8 mouse cellular contexts compared by ENCODE assay signal in genomic region chr4:132938181-132938941, GRCm38 (mm10). TPM values are rescaled to one million over a fixed set of nuclear protein-coding genes. Genes with fewer than 3 reads are reported as not detected.
DNase-seq lines count a peak whose midpoint lies in the region; ATAC-seq and TF ChIP-seq lines count a peak whose summit lies in the region.

No protein-coding gene starts in this region.

- H3K27me3 ChIP-seq in heart, embryonic 10.5 days (ENCODE audit: insufficient read depth, poor library complexity, severe bottlenecking) = peaks cover 18% of the 10 kb centered on the region
- H3K27me3 ChIP-seq in embryonic facial prominence, embryonic 10.5 days (replicated peaks; ENCODE audit: low read depth, poor library complexity, severe bottlenecking) = peaks cover 23% of the 10 kb centered on the region
- H3K27me3 ChIP-seq in heart, postnatal 0 days (ENCODE audit: control insufficient read depth, insufficient read depth, low read length) = no peaks in the 10 kb centered on the region
- no peaks in the 10 kb centered on the region for H3K27me3 ChIP-seq in midbrain, embryonic 15.5 days (replicated peaks)

- H3K9me3 ChIP-seq in heart, embryonic 10.5 days = no peaks in the 10 kb centered on the region
- no peaks in the 10 kb centered on the region for H3K9me3 ChIP-seq in embryonic facial prominence, embryonic 10.5 days
- H3K9me3 ChIP-seq in heart, postnatal 0 days (replicated peaks; ENCODE audit: control insufficient read depth, low read length) = no peaks in the 10 kb centered on the region
- H3K9me3 ChIP-seq in midbrain, embryonic 15.5 days = no peaks in the 10 kb centered on the region

- 56% methylated on average over 12 of the region's 12 CpGs for WGBS in heart, embryonic 10.5 days
- WGBS in embryonic facial prominence, embryonic 10.5 days = 33% methylated on average over 12 of the region's 12 CpGs
- 47% methylated on average over 12 of the region's 12 CpGs for WGBS in heart, postnatal 0 days
- WGBS in midbrain, embryonic 15.5 days = 28% methylated on average over 12 of the region's 12 CpGs

- TF ChIP-seq CTCF in heart, postnatal 0 days (IDR thresholded peaks at IDR 0.05; ENCODE audit: low read depth) = no peak

- no peak overlapping the region for H3K4me2 ChIP-seq in heart, postnatal 0 days (ENCODE audit: low read depth, low read length)
- H3K4me2 ChIP-seq in midbrain, embryonic 15.5 days = peak overlapping the region; percentile 29; the same call in 1 of the 2 replicates

- no peak overlapping the region for H3K4me3 ChIP-seq in heart, embryonic 10.5 days
- peak overlapping the region; percentile 31; the same call in 1 of the 2 replicates for H3K4me3 ChIP-seq in embryonic facial prominence, embryonic 10.5 days
- H3K4me3 ChIP-seq in heart, postnatal 0 days (ENCODE audit: low read depth, low read length) = no peak overlapping the region
- no peak overlapping the region for H3K4me3 ChIP-seq in midbrain, embryonic 15.5 days

- no peak overlapping the region for H3K27ac ChIP-seq in heart, embryonic 10.5 days
- H3K27ac ChIP-seq in embryonic facial prominence, embryonic 10.5 days (replicated peaks) = peak overlapping the region; percentile 79
- 0 out of 2 replicates have a peak overlapping the region, but pooled peaks have one; percentile 21 for H3K27ac ChIP-seq in heart, postnatal 0 days (ENCODE audit: low read depth)
- peak overlapping the region; percentile 83 for H3K27ac ChIP-seq in midbrain, embryonic 15.5 days

- no peak for TF ChIP-seq EP300 in heart, postnatal 0 days (IDR thresholded peaks at IDR 0.05; ENCODE audit: low read depth)

- no peak overlapping the region for H3K9ac ChIP-seq in heart, postnatal 0 days (replicated peaks; ENCODE audit: low read depth, low read length)
- H3K9ac ChIP-seq in midbrain, embryonic 15.5 days = peak overlapping the region; percentile 21; the same call in 1 of the 2 replicates

- H3K36me3 ChIP-seq in heart, embryonic 10.5 days = no peaks in the 10 kb centered on the region
- H3K36me3 ChIP-seq in embryonic facial prominence, embryonic 10.5 days (replicated peaks) = no peaks in the 10 kb centered on the region
- H3K36me3 ChIP-seq in heart, postnatal 0 days (replicated peaks; ENCODE audit: control insufficient read depth, insufficient read depth, low read length) = no peaks in the 10 kb centered on the region
- no peaks in the 10 kb centered on the region for H3K36me3 ChIP-seq in midbrain, embryonic 15.5 days (replicated peaks)

- ATAC-seq in heart, postnatal 0 days (ENCODE audit: insufficient read depth, low read depth) = peak; percentile 40; the same call in 1 of the 2 replicates
- ATAC-seq in midbrain, embryonic 15.5 days (replicated peaks) = peak; percentile 75; the same call in 1 of the 2 replicates

- peak; percentile 92 for DNase-seq in heart, adult 11 months
- DNase-seq in heart, embryonic 10.5 days (ENCODE audit: low spot score) = no peak
- peak; percentile 67 for DNase-seq in embryonic facial prominence, embryonic 10.5 days (ENCODE audit: low spot score)
- no peak for DNase-seq in heart, postnatal 0 days (ENCODE audit: low spot score)
- DNase-seq in kidney, postnatal 4 days = peak; percentile 31 to 58
- DNase-seq in spleen, postnatal 14 days (ENCODE audit: low spot score in 2 of 2) = no peak
- DNase-seq in urinary bladder, adult 18-20 months (ENCODE audit: low spot score in 2 of 2) = no peak

- peaks cover 32% of the 10 kb centered on the region for H3K4me1 ChIP-seq in heart, embryonic 10.5 days
- H3K4me1 ChIP-seq in embryonic facial prominence, embryonic 10.5 days = peaks cover 44% of the 10 kb centered on the region
- no peaks in the 10 kb centered on the region for H3K4me1 ChIP-seq in heart, postnatal 0 days (ENCODE audit: control insufficient read depth, insufficient read depth)
- peaks cover 22% of the 10 kb centered on the region for H3K4me1 ChIP-seq in midbrain, embryonic 15.5 days

RNA-seq across cellular contexts. Expression of gene Fam76a, which starts 16.0 kb away (rescaled TPM):
- polyA plus RNA-seq in heart, embryonic 10.5 days (2016; fragmentation: Nextera tagmentation; extraction: Ambion mirVana) = 32.3 and 33.1 TPM in 2 replicates
- polyA plus RNA-seq in embryonic facial prominence, embryonic 10.5 days (2016; fragmentation: Nextera tagmentation; extraction: Ambion mirVana) = 31.0 and 32.1 TPM in 2 replicates
- total RNA-seq in heart, postnatal 0 days (2014; rRNA removed; ENCODE audit: low replicate concordance) = 19.7 and 20.7 TPM in 2 replicates
- polyA plus RNA-seq in heart, postnatal 0 days (2015; fragmentation: Nextera tagmentation; extraction: Ambion mirVana) = 39.6 and 44.4 TPM in 2 replicates
- polyA plus RNA-seq in midbrain, embryonic 15.5 days (2015; fragmentation: Nextera tagmentation; extraction: Ambion mirVana) = 44.6 and 45.6 TPM in 2 replicates

RNA-seq across cellular contexts. Expression of gene Fgr, which starts 35.5 kb away (rescaled TPM):
- polyA plus RNA-seq in heart, embryonic 10.5 days (2016; fragmentation: Nextera tagmentation; extraction: Ambion mirVana) = 0.36 and 0.43 TPM in 2 replicates
- 0.16 and 0.21 TPM in 2 replicates for polyA plus RNA-seq in embryonic facial prominence, embryonic 10.5 days (2016; fragmentation: Nextera tagmentation; extraction: Ambion mirVana)
- total RNA-seq in heart, postnatal 0 days (2014; rRNA removed; ENCODE audit: low replicate concordance) = 0.04 and 0.19 TPM in 2 replicates
- 0.31 and 0.37 TPM in 2 replicates for polyA plus RNA-seq in heart, postnatal 0 days (2015; fragmentation: Nextera tagmentation; extraction: Ambion mirVana)
- polyA plus RNA-seq in midbrain, embryonic 15.5 days (2015; fragmentation: Nextera tagmentation; extraction: Ambion mirVana) = 0.06 and 0.27 TPM in 2 replicates

RNA-seq across cellular contexts. Expression of gene Stx12, which starts 54.1 kb away (rescaled TPM):
- polyA plus RNA-seq in heart, embryonic 10.5 days (2016; fragmentation: Nextera tagmentation; extraction: Ambion mirVana) = 54.6 and 58.1 TPM in 2 replicates
- 53.5 and 58.7 TPM in 2 replicates for polyA plus RNA-seq in embryonic facial prominence, embryonic 10.5 days (2016; fragmentation: Nextera tagmentation; extraction: Ambion mirVana)
- total RNA-seq in heart, postnatal 0 days (2014; rRNA removed; ENCODE audit: low replicate concordance) = 59.7 and 65.9 TPM in 2 replicates
- polyA plus RNA-seq in heart, postnatal 0 days (2015; fragmentation: Nextera tagmentation; extraction: Ambion mirVana) = 46.3 and 48.5 TPM in 2 replicates
- 154 and 161 TPM in 2 replicates for polyA plus RNA-seq in midbrain, embryonic 15.5 days (2015; fragmentation: Nextera tagmentation; extraction: Ambion mirVana)

Comparison
In these comparisons a context has a peak if more than half of its experiments do, and no peak if none do; other contexts are left out.
1. DNase-seq: peak in heart, adult 11 months (single experiment), embryonic facial prominence, embryonic 10.5 days (single experiment) and kidney, postnatal 4 days (2 of 2); none in heart, embryonic 10.5 days (single experiment), heart, postnatal 0 days (single experiment), spleen, postnatal 14 days (0 of 2) and urinary bladder, adult 18-20 months (0 of 2).